Mouse (Mus musculus): Measurements from ENCODE around the gene Ino80. TPM values are rescaled to one million over a fixed set of nuclear protein-coding genes. Genes with fewer than 3 reads are reported as not detected.

Gene Ino80
- total and polyA plus RNA-seq, 3 experiments, result 10.6 to 17.8 (median 11.4) TPM

- Histone ChIP-seq H3K4me3 (replicated peaks in 1 of 3; ENCODE audit: low read depth in 2 of 3, low read length in 2 of 3, poor library complexity in 1 of 3) (no peak overlapping the region), H3K9ac (ENCODE audit: insufficient read depth, low read depth) (no peak overlapping the region), H3K36me3 (replicated peaks in 1 of 2; ENCODE audit: control insufficient read depth in 1 of 2, insufficient read depth in 1 of 2, low read length in 1 of 2) (peaks cover 5 to 13% of the 10 kb centered on the region in 2 experiments), H3K9me3 (replicated peaks; ENCODE audit: low read length) (peaks cover 23% of the 10 kb centered on the region), H3K79me2 (replicated peaks; ENCODE audit: control insufficient read depth, extremely low read depth, insufficient read depth, poor library complexity, severe bottlenecking) (no peaks in the 10 kb centered on the region), H3K27me3 (replicated peaks) (no peaks in the 10 kb centered on the region), H3K27ac (ENCODE audit: insufficient read depth, low read depth) (no peak overlapping the region), H3K4me1 (ENCODE audit: control insufficient read depth in 1 of 2, insufficient read depth in 2 of 2) (peaks cover 14 to 60% of the 10 kb centered on the region in 2 experiments), H3K4me2 (ENCODE audit: insufficient read depth, low read depth, poor library complexity, severe bottlenecking) (no peak overlapping the region)
- dilution Hi-C loops (cut with MboI; ENCODE audit: extremely low pct_ligation_motif_present, extremely low pct_unique_long_range_greater_than_20kb, low sequenced_read_pairs) (no loop called here), in situ Hi-C loops (cut with MboI; ENCODE audit: low pct_ligation_motif_present, low pct_unique_long_range_greater_than_20kb, low sequenced_read_pairs) (no loop called here)
- no peak for DNase-seq (ENCODE audit: extremely low read depth)
- TF ChIP-seq ZNF384 (IDR thresholded peaks at IDR 0.05; ENCODE audit: low read depth, low read length), result peak; percentile 60
- TF ChIP-seq UBTF (IDR thresholded peaks at IDR 0.05; ENCODE audit: low read depth, low read length), result no peak
Observed at GRCm38 (mm10) chr2:119359721-119360291, 117.7 kb downstream of the Ino80 start.

GRCm38 (mm10) chr2:119358249-119358648, 119.2 kb downstream of the Ino80 start:
- peak; percentile 93 for DNase-seq (ENCODE audit: extremely low read depth)
- Histone ChIP-seq H3K4me3 (replicated peaks in 1 of 3; ENCODE audit: low read depth in 2 of 3, low read length in 2 of 3, poor library complexity in 1 of 3) (no peak overlapping the region), H3K9ac (ENCODE audit: insufficient read depth, low read depth) (no peak overlapping the region), H3K9me3 (replicated peaks; ENCODE audit: low read length) (peaks cover 23% of the 10 kb centered on the region), H3K27me3 (replicated peaks) (no peaks in the 10 kb centered on the region), H3K36me3 (replicated peaks in 1 of 2; ENCODE audit: control insufficient read depth in 1 of 2, insufficient read depth in 1 of 2, low read length in 1 of 2) (peaks cover 20 to 28% of the 10 kb centered on the region in 2 experiments), H3K27ac (ENCODE audit: insufficient read depth, low read depth) (no peak overlapping the region), H3K4me2 (ENCODE audit: insufficient read depth, low read depth, poor library complexity, severe bottlenecking) (no peak overlapping the region), H3K79me2 (replicated peaks; ENCODE audit: control insufficient read depth, extremely low read depth, insufficient read depth, poor library complexity, severe bottlenecking) (peaks cover 8% of the 10 kb centered on the region), H3K4me1 (ENCODE audit: control insufficient read depth in 1 of 2, insufficient read depth in 2 of 2) (peaks cover 27 to 64% of the 10 kb centered on the region in 2 experiments)
- in situ Hi-C loops (cut with MboI; ENCODE audit: low pct_ligation_motif_present, low pct_unique_long_range_greater_than_20kb, low sequenced_read_pairs) (no loop called here), dilution Hi-C loops (cut with MboI; ENCODE audit: extremely low pct_ligation_motif_present, extremely low pct_unique_long_range_greater_than_20kb, low sequenced_read_pairs) (no loop called here)
- TF ChIP-seq BHLHE40 (IDR thresholded peaks at IDR 0.05; ENCODE audit: low read depth, low read length) (0 out of 2 replicates have a peak, but pooled peaks have one; percentile 29), IRF4 (IDR thresholded peaks at IDR 0.05; ENCODE audit: low read depth, low read length) (peak; percentile 73), RCOR1 (conservative IDR thresholded peaks at IDR 0.05; ENCODE audit: low read depth, low read length) (no peak), JUND (conservative IDR thresholded peaks at IDR 0.05; ENCODE audit: low read depth, low read length) (peak; percentile 62), EP300 (IDR thresholded peaks at IDR 0.05; ENCODE audit: low read length) (peak; percentile 79), CTCF (conservative IDR thresholded peaks at IDR 0.05 in 1 of 2, IDR thresholded peaks at IDR 0.05 in 1 of 2; ENCODE audit: low read depth in 2 of 2, low read length in 2 of 2) (no peak), MYC (IDR thresholded peaks at IDR 0.05; ENCODE audit: low read depth, low read length) (peak; percentile 69; the same call in 1 of the 2 replicates), MAX (IDR thresholded peaks at IDR 0.05; ENCODE audit: low read length) (peak; percentile 44; the same call in 1 of the 2 replicates), ELF1 (IDR thresholded peaks at IDR 0.05; ENCODE audit: low read depth, low read length) (no peak), ETS1 (conservative IDR thresholded peaks at IDR 0.05; ENCODE audit: low read depth, low read length) (peak; percentile 88), JUN (IDR thresholded peaks at IDR 0.05; ENCODE audit: insufficient read depth, low read depth, low read length) (peak; percentile 65)

- no peaks in the 10 kb centered on the region for H3K27me3 ChIP-seq (replicated peaks)
- H3K9me3 ChIP-seq (replicated peaks; ENCODE audit: low read length), result peaks cover 19% of the 10 kb centered on the region
- H3K27ac ChIP-seq (ENCODE audit: insufficient read depth, low read depth), result no peak overlapping the region
- TF ChIP-seq RAD21 (IDR thresholded peaks at IDR 0.05; ENCODE audit: low read depth, low read length) (no peak), ETS1 (conservative IDR thresholded peaks at IDR 0.05; ENCODE audit: low read depth, low read length) (no peak), SIN3A (IDR thresholded peaks at IDR 0.05; ENCODE audit: low read length) (no peak), JUN (IDR thresholded peaks at IDR 0.05; ENCODE audit: insufficient read depth, low read depth, low read length) (no peak), CHD1 (IDR thresholded peaks at IDR 0.05; ENCODE audit: low read depth, low read length) (no peak), NRF1 (IDR thresholded peaks at IDR 0.05; ENCODE audit: low read depth, low read length) (no peak), MAZ (IDR thresholded peaks at IDR 0.05; ENCODE audit: low read depth, low read length) (no peak), PAX5 (IDR thresholded peaks at IDR 0.05; ENCODE audit: low read length) (no peak), POLR2AphosphoS2 (IDR thresholded peaks at IDR 0.05; ENCODE audit: low read depth, low read length) (no peak), CTCF (conservative IDR thresholded peaks at IDR 0.05 in 1 of 2, IDR thresholded peaks at IDR 0.05 in 1 of 2; ENCODE audit: low read depth in 2 of 2, low read length in 2 of 2) (no peak), MEF2A (IDR thresholded peaks at IDR 0.05; ENCODE audit: borderline replicate concordance, low read depth, low read length) (no peak), ZMIZ1 (IDR thresholded peaks at IDR 0.05; ENCODE audit: low read depth, low read length) (no peak), CHD2 (IDR thresholded peaks at IDR 0.05; ENCODE audit: low read length) (no peak), EP300 (IDR thresholded peaks at IDR 0.05; ENCODE audit: low read length) (no peak), NELFE (IDR thresholded peaks at IDR 0.05; ENCODE audit: low read depth, low read length) (no peak), UBTF (IDR thresholded peaks at IDR 0.05; ENCODE audit: low read depth, low read length) (no peak)
- no peak for DNase-seq (ENCODE audit: extremely low read depth)
- H3K9ac ChIP-seq (ENCODE audit: insufficient read depth, low read depth), result no peak overlapping the region
- dilution Hi-C loops (cut with MboI; ENCODE audit: extremely low pct_ligation_motif_present, extremely low pct_unique_long_range_greater_than_20kb, low sequenced_read_pairs), result no loop called here
- H3K4me2 ChIP-seq (ENCODE audit: insufficient read depth, low read depth, poor library complexity, severe bottlenecking), result no peak overlapping the region
- in situ Hi-C loops (cut with MboI; ENCODE audit: low pct_ligation_motif_present, low pct_unique_long_range_greater_than_20kb, low sequenced_read_pairs), result no loop called here
- no peak overlapping the region for H3K4me3 ChIP-seq (replicated peaks in 1 of 3; ENCODE audit: low read depth in 2 of 3, low read length in 2 of 3, poor library complexity in 1 of 3)
- peaks cover 22% of the 10 kb centered on the region for H3K79me2 ChIP-seq (replicated peaks; ENCODE audit: control insufficient read depth, extremely low read depth, insufficient read depth, poor library complexity, severe bottlenecking)
- peaks cover 33 to 39% of the 10 kb centered on the region in 2 experiments for H3K36me3 ChIP-seq (replicated peaks in 1 of 2; ENCODE audit: control insufficient read depth in 1 of 2, insufficient read depth in 1 of 2, low read length in 1 of 2)
- peaks cover 34 to 72% of the 10 kb centered on the region in 2 experiments for H3K4me1 ChIP-seq (ENCODE audit: control insufficient read depth in 1 of 2, insufficient read depth in 2 of 2)
Observed at GRCm38 (mm10) chr2:119356805-119357204, 120.7 kb downstream of the Ino80 start.
